Mouse (Mus musculus): ENCODE measurements around the gene Gm26897. TPM values are rescaled to one million over a fixed set of nuclear protein-coding genes. Genes with fewer than 3 reads are reported as not detected.

Gm26897 gene
- not detected for polyA plus RNA-seq (2017; shearing (Covaris generic))

GRCm38 (mm10) chr5:111733851-111734250 is at the start of gene Gm26897:
Gene Gm26897 (plus strand): TSS chr5:111733924.

